Mouse (Mus musculus) thymus, postnatal 0 days (tissue): Measurements from ENCODE around the gene Ptprm. TPM values are rescaled to one million over a fixed set of nuclear protein-coding genes. Genes with fewer than 3 reads are reported as not detected.

Experiments
- DNase-seq: peaks from one replicate; pipeline ENCODE4 v3.0.0-alpha.2; 2015; ENCODE audit warnings: low spot score
- polyA plus RNA-seq: library from polyadenylated mRNA; unstranded; fragments of >200 nt; fragmentation: Nextera tagmentation; extraction: Ambion mirVana; gene quantifications from 2 replicates; pipeline ENCODE4 v1.2.1, GENCODE M21; 2015

The Ptprm gene
- polyA plus RNA-seq, 1 experiment from 2014 or later, result 1.5 TPM

- DNase-seq, result no peak
These were observed 270.2 kb downstream of the Ptprm start for GRCm38 (mm10) chr17:67084093-67084492.

GRCm38 (mm10) chr17:67079570-67079969 is 274.7 kb downstream of the Ptprm start:
- DNase-seq, result no peak

- DNase-seq, result no peak
These were observed 280.7 kb downstream of the Ptprm start for GRCm38 (mm10) chr17:67073580-67073979.

- DNase-seq, result no peak
These were observed 281.1 kb downstream of the Ptprm start for GRCm38 (mm10) chr17:67073139-67073538.

GRCm38 (mm10) chr17:67071231-67072009 is 282.8 kb downstream of the Ptprm start:
- DNase-seq, result no peak

GRCm38 (mm10) chr17:67063611-67064010 is 290.6 kb downstream of the Ptprm start:
- DNase-seq, result no peak

- DNase-seq, result no peak
These were observed 298.6 kb downstream of the Ptprm start for GRCm38 (mm10) chr17:67055681-67056080.

GRCm38 (mm10) chr17:67054202-67054601 is 300.1 kb downstream of the Ptprm start:
- DNase-seq, result no peak

GRCm38 (mm10) chr17:67052624-67053314 is 301.5 kb downstream of the Ptprm start:
- DNase-seq, result no peak

- no peak for DNase-seq
These were observed 306.6 kb downstream of the Ptprm start for GRCm38 (mm10) chr17:67047697-67048096.

- no peak for DNase-seq
These were observed 315.7 kb downstream of the Ptprm start for GRCm38 (mm10) chr17:67038558-67038957.

GRCm38 (mm10) chr17:67033547-67033946 is 320.7 kb downstream of the Ptprm start:
- DNase-seq, result no peak

- DNase-seq, result no peak
These were observed 322.2 kb downstream of the Ptprm start for GRCm38 (mm10) chr17:67032021-67032420.

- no peak for DNase-seq
These were observed 322.9 kb downstream of the Ptprm start for GRCm38 (mm10) chr17:67031341-67031740.

- no peak for DNase-seq
These were observed 327.0 kb downstream of the Ptprm start for GRCm38 (mm10) chr17:67027274-67027673.

- no peak for DNase-seq
These were observed 337.8 kb downstream of the Ptprm start for GRCm38 (mm10) chr17:67016501-67016900.

- DNase-seq, result no peak
These were observed 341.0 kb downstream of the Ptprm start for GRCm38 (mm10) chr17:67013217-67013616.

- DNase-seq, result no peak
These were observed 342.2 kb downstream of the Ptprm start for GRCm38 (mm10) chr17:67011836-67012583.

- DNase-seq, result no peak
These were observed 344.1 kb downstream of the Ptprm start for GRCm38 (mm10) chr17:67010136-67010535.

GRCm38 (mm10) chr17:67008137-67008536 is 346.1 kb downstream of the Ptprm start:
- DNase-seq, result no peak

- DNase-seq, result no peak
These were observed 347.4 kb downstream of the Ptprm start for GRCm38 (mm10) chr17:67006740-67007385.
